Mouse (Mus musculus) embryonic fibroblast, embryonic 13.5 days (primary cell): ENCODE results near the gene Zcchc7.

Experiments used
- CTCF ChIP-seq: IDR thresholded peaks from 2 replicates; pipeline ENCODE4 v1.5.1; 2011; ENCODE audit warnings: mild to moderate bottlenecking, control low read depth, low read length, moderate library complexity, borderline replicate concordance; ENCODE audit not compliant: insufficient read depth
- POLR2A ChIP-seq: IDR thresholded peaks from 2 replicates; pipeline ENCODE4 v1.6.1; 2011; ENCODE audit warnings: low read depth, mild to moderate bottlenecking, control low read depth, low read length, moderate library complexity

DNA sequence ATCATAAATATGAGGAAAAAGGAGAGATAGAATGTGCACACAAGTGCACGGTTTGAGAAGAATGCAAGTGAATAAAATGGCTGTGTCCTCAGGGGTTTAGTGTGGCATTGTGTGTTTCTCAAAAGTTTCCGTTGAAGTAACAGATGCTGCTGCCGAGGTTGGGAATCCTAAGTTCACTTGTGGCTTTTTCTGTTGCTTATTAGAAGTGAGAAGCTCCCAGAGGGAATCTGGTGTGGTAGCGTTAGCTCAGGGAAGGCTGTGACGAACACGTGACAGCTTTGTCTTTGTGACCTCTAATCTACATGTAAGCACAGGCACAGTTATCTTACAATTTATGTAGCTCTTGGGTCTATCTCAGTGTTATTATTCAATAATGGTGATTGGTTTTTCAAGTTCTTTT is 130.5 kb downstream of the Zcchc7 start:
- TF ChIP-seq CTCF: no peak
- TF ChIP-seq POLR2A: no peak
